Mouse (Mus musculus): ENCODE measurements around the gene Mospd3. TPM values are rescaled to one million over a fixed set of nuclear protein-coding genes. Genes with fewer than 3 reads are reported as not detected.

Mospd3 gene
- polyA plus RNA-seq (2015; fragmentation: Nextera tagmentation; extraction: Ambion mirVana), result 47.4 and 59.0 TPM in 2 replicates

GRCm38 (mm10) chr5:137600619-137601364 is at the start of gene Mospd3:
Gene Mospd3 (minus strand): TSS chr5:137601058.

GRCm38 (mm10) chr5:137645652-137646091 is 44.8 kb upstream of the Mospd3 start, which contains the start of gene Irs3:
Gene Irs3 (minus strand): TSS chr5:137645714.

GRCm38 (mm10) chr5:137641054-137641453 is 40.2 kb upstream of the Mospd3 start, which contains the start of gene Sap25:
Gene Sap25 (plus strand): TSS chr5:137641334.

GRCm38 (mm10) chr5:137628498-137629305 is 27.8 kb upstream of the Mospd3 start, which contains the start of the genes Fbxo24, Lrch4 and Gm20605:
Gene Fbxo24 (minus strand): TSS chr5:137629002.
Gene Lrch4 (plus strand): TSS chr5:137629121.
Gene Gm20605 (plus strand): TSS chr5:137629175.

GRCm38 (mm10) chr5:137613550-137613949 is 12.7 kb upstream of the Mospd3 start, which contains the start of gene Pcolce:
Gene Pcolce (minus strand): TSS chr5:137613784.

GRCm38 (mm10) chr5:137569665-137570064 is 31.2 kb downstream of the Mospd3 start, which contains the start of gene Tfr2:
Gene Tfr2 (plus strand): TSS chr5:137569840.

GRCm38 (mm10) chr5:137553411-137553837 is 47.4 kb downstream of the Mospd3 start, which contains the start of gene Actl6b:
Gene Actl6b (plus strand): TSS chr5:137553517.

Other genes with a start within 250 kb of the Mospd3 start
- 0.07 and 0.11 TPM in 2 replicates for gene Zan, start 124.0 kb downstream of the Mospd3 start, polyA plus RNA-seq (2015; fragmentation: Nextera tagmentation; extraction: Ambion mirVana)
- gene Pop7, start 98.5 kb downstream of the Mospd3 start, polyA plus RNA-seq (2015; fragmentation: Nextera tagmentation; extraction: Ambion mirVana), result 37.0 and 47.6 TPM in 2 replicates
- gene Gigyf1, start 82.5 kb downstream of the Mospd3 start, polyA plus RNA-seq (2015; fragmentation: Nextera tagmentation; extraction: Ambion mirVana), result 7.4 and 11.0 TPM in 2 replicates
- gene Epo, start 67.8 kb downstream of the Mospd3 start, polyA plus RNA-seq (2015; fragmentation: Nextera tagmentation; extraction: Ambion mirVana), result not detected in 2 replicates
- 376 and 471 TPM in 2 replicates for gene Gnb2, start 67.5 kb downstream of the Mospd3 start, polyA plus RNA-seq (2015; fragmentation: Nextera tagmentation; extraction: Ambion mirVana)
- gene Actl6b, start 47.5 kb downstream of the Mospd3 start, polyA plus RNA-seq (2015; fragmentation: Nextera tagmentation; extraction: Ambion mirVana), result 12.9 and 24.4 TPM in 2 replicates
- gene Tfr2, start 31.2 kb downstream of the Mospd3 start, polyA plus RNA-seq (2015; fragmentation: Nextera tagmentation; extraction: Ambion mirVana), result 5.8 and 6.5 TPM in 2 replicates
- 331 and 534 TPM in 2 replicates for gene Pcolce, start 12.7 kb upstream of the Mospd3 start, polyA plus RNA-seq (2015; fragmentation: Nextera tagmentation; extraction: Ambion mirVana)
- 0.40 and 0.71 TPM in 2 replicates for gene Fbxo24, start 27.9 kb upstream of the Mospd3 start, polyA plus RNA-seq (2015; fragmentation: Nextera tagmentation; extraction: Ambion mirVana)
- gene Lrch4, start 28.1 kb upstream of the Mospd3 start, polyA plus RNA-seq (2015; fragmentation: Nextera tagmentation; extraction: Ambion mirVana), result 27.2 and 31.5 TPM in 2 replicates
- 3.2 and 3.4 TPM in 2 replicates for gene Gm20605, start 28.1 kb upstream of the Mospd3 start, polyA plus RNA-seq (2015; fragmentation: Nextera tagmentation; extraction: Ambion mirVana)
- 2.9 and 5.4 TPM in 2 replicates for gene Sap25, start 40.3 kb upstream of the Mospd3 start, polyA plus RNA-seq (2015; fragmentation: Nextera tagmentation; extraction: Ambion mirVana)
- gene Irs3, start 44.7 kb upstream of the Mospd3 start, polyA plus RNA-seq (2015; fragmentation: Nextera tagmentation; extraction: Ambion mirVana), result 0.38 and 0.50 TPM in 2 replicates
- gene Agfg2, start 83.7 kb upstream of the Mospd3 start, polyA plus RNA-seq (2015; fragmentation: Nextera tagmentation; extraction: Ambion mirVana), result 14.8 and 23.8 TPM in 2 replicates
- gene Nyap1, start 140.5 kb upstream of the Mospd3 start, polyA plus RNA-seq (2015; fragmentation: Nextera tagmentation; extraction: Ambion mirVana), result 3.8 and 6.3 TPM in 2 replicates
- 93.4 and 119 TPM in 2 replicates for gene Tsc22d4, start 144.7 kb upstream of the Mospd3 start, polyA plus RNA-seq (2015; fragmentation: Nextera tagmentation; extraction: Ambion mirVana)
- gene Ppp1r35, start 177.8 kb upstream of the Mospd3 start, polyA plus RNA-seq (2015; fragmentation: Nextera tagmentation; extraction: Ambion mirVana), result 46.4 and 54.3 TPM in 2 replicates
- gene Mepce, start 186.6 kb upstream of the Mospd3 start, polyA plus RNA-seq (2015; fragmentation: Nextera tagmentation; extraction: Ambion mirVana), result 14.9 and 16.9 TPM in 2 replicates
- gene Zcwpw1, start 186.7 kb upstream of the Mospd3 start, polyA plus RNA-seq (2015; fragmentation: Nextera tagmentation; extraction: Ambion mirVana), result 6.2 and 7.8 TPM in 2 replicates
- 2.0 and 2.2 TPM in 2 replicates for gene Pilra, start 235.2 kb upstream of the Mospd3 start, polyA plus RNA-seq (2015; fragmentation: Nextera tagmentation; extraction: Ambion mirVana)